In the genomic region with DNA sequence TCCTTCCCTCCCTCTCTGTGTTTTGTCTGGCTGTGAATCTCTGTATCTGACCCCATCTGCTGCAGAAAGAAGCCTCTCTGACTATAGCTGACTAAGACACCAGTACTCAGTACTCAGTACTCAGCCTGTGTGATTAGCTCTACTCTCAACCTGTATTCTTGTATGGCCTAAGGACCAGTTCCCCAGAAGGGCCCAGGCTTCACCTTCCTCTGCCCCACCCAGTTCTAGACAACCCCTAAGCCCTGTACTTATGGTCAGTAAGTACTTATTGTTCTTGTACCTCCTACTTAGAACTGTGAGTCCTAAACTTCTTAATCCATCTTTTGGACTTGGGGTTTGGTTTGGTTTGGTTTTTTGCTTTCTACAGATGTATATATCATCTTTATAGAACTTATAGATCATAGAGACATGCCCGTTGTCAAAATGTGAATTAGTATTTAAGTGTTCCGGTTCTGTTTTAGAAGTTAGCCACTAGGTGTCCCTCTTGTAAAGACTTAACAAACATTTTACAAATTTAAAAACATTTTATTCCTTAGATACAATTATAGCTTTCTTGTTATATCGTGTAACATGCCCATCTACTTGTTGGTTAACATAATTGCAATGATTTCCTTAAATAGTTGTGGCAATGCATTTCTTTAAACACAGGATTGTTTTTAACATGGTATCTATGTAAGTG, we compare ENCODE assay signal across 10 mouse cellular contexts. TPM values are rescaled to one million over a fixed set of nuclear protein-coding genes. Genes with fewer than 3 reads are reported as not detected.
A peak's percentile ranks its signal among the peaks of the same experiment; 100 is the strongest.
DNase-seq lines count a peak whose midpoint lies in the region; ATAC-seq and TF ChIP-seq lines count a peak whose summit lies in the region.
"Had no signal": no experiment of that assay in that cellular context is flagged by ENCODE, and none has a peak within 500 bp of the region (broad histone marks: within the 10 kb centered on the region; RNA-seq: fewer than 3 reads in every experiment).

No protein-coding gene starts in this region.

- no peaks in the 10 kb centered on the region for H3K4me1 ChIP-seq in kidney, adult 2 months (ENCODE audit: control insufficient read depth, insufficient read depth, low read length)
- H3K4me1 ChIP-seq in intestine, embryonic 16.5 days (ENCODE audit: control insufficient read depth, insufficient read depth, low read length): no peaks in the 10 kb centered on the region
- H3K4me1 ChIP-seq: neural tube, embryonic 15.5 days had no signal

- no peak overlapping the region for H3K27ac ChIP-seq in kidney, adult 2 months (ENCODE audit: insufficient read depth, low read depth, low read length)
- H3K27ac ChIP-seq in intestine, embryonic 16.5 days (ENCODE audit: low read length): no peak overlapping the region
- H3K27ac ChIP-seq: embryonic facial prominence, embryonic 13.5 days; neural tube, embryonic 15.5 days had no signal

- DNase-seq in kidney, adult 2 months: no peak
- DNase-seq in kidney, postnatal 36 days: no peak
- peak; percentile 35 for DNase-seq in 416B (ENCODE audit: low read depth)
- no peak for DNase-seq in adrenal gland, postnatal 14 days
- no peak for DNase-seq in adrenal gland, postnatal 10 days
- DNase-seq: gastrocnemius, postnatal 36 days had no signal

- H3K36me3 ChIP-seq in kidney, adult 2 months (ENCODE audit: control insufficient read depth, insufficient read depth, low read length): peaks cover 2% of the 10 kb centered on the region; the same call in 1 of the 2 replicates
- peaks cover 17% of the 10 kb centered on the region for H3K36me3 ChIP-seq in intestine, embryonic 16.5 days (ENCODE audit: control insufficient read depth, insufficient read depth, low read length)

- TF ChIP-seq CTCF in kidney, adult 2 months (conservative IDR thresholded peaks at IDR 0.05; ENCODE audit: insufficient read depth, insufficient read length, low read depth, low read length): 0 out of 2 replicates have a peak, but pooled peaks have one; percentile 10

- H3K4me2 ChIP-seq in intestine, embryonic 16.5 days (ENCODE audit: low read depth, low read length): no peak overlapping the region
- H3K4me2 ChIP-seq: embryonic facial prominence, embryonic 13.5 days; neural tube, embryonic 15.5 days had no signal

- H3K9me3 ChIP-seq in intestine, embryonic 16.5 days (ENCODE audit: control insufficient read depth, low read length): no peaks in the 10 kb centered on the region
- H3K9me3 ChIP-seq: embryonic facial prominence, embryonic 13.5 days; neural tube, embryonic 15.5 days had no signal

- WGBS in kidney, adult 2 months: 11% methylated on average over 3 of the region's 3 CpGs
- 51% methylated on average over 3 of the region's 3 CpGs for WGBS in intestine, embryonic 16.5 days

- H3K9ac ChIP-seq in intestine, embryonic 16.5 days (ENCODE audit: low read depth, low read length): no peak overlapping the region
- H3K9ac ChIP-seq: embryonic facial prominence, embryonic 13.5 days; neural tube, embryonic 15.5 days had no signal

- no peak for TF ChIP-seq POLR2A in kidney, adult 2 months (IDR thresholded peaks at IDR 0.05; ENCODE audit: low read depth, low read length)

- H3K4me3 ChIP-seq in kidney, adult 2 months (ENCODE audit: insufficient read depth, low read depth, low read length): no peak overlapping the region
- H3K4me3 ChIP-seq in intestine, embryonic 16.5 days (ENCODE audit: low read length): no peak overlapping the region
- H3K4me3 ChIP-seq: embryonic facial prominence, embryonic 13.5 days; neural tube, embryonic 15.5 days had no signal

- no peaks in the 10 kb centered on the region for H3K27me3 ChIP-seq in kidney, adult 2 months (replicated peaks; ENCODE audit: control insufficient read depth, insufficient read depth, low read length)
- no peaks in the 10 kb centered on the region for H3K27me3 ChIP-seq in intestine, embryonic 16.5 days (replicated peaks; ENCODE audit: control insufficient read depth, insufficient read depth, low read length)
- H3K27me3 ChIP-seq: embryonic facial prominence, embryonic 13.5 days; neural tube, embryonic 15.5 days had no signal

- ATAC-seq in CD4-positive, CD25-positive, alpha-beta regulatory T cell, adult 4 months: peak; percentile 37
- ATAC-seq in intestine, embryonic 16.5 days: 0 out of 2 replicates have a peak, but pooled peaks have one; percentile 16

RNA-seq across cellular contexts. Expression of a gene that starts 7.7 kb away (rescaled TPM):
- 3.5 and 4.2 TPM in 2 replicates for polyA plus RNA-seq in kidney, adult 2 months (2012; rRNA removed)
- polyA plus RNA-seq in CD4-positive, CD25-positive, alpha-beta regulatory T cell, adult 4 months (2017; shearing (Covaris generic)): 10 to 100 TPM; 27.5 to 32.0 TPM
- polyA plus RNA-seq in intestine, embryonic 16.5 days (2015; fragmentation: Nextera tagmentation; extraction: Ambion mirVana): 23.5 and 28.4 TPM in 2 replicates
- 22.1 and 24.0 TPM in 2 replicates for total RNA-seq in adrenal gland, postnatal 14 days (2021)
- total RNA-seq in adrenal gland, postnatal 10 days (2021): 10 to 100 TPM; 14.1 to 18.8 TPM
